Mouse (Mus musculus): ENCODE measurements at regions not wholly inside any gene's neighbourhood (a gene's known extent, or its start where the extent isn't known, plus 50 kb on each side); places are given as distances from the start of the nearest gene placed in this dataset.

DNA sequence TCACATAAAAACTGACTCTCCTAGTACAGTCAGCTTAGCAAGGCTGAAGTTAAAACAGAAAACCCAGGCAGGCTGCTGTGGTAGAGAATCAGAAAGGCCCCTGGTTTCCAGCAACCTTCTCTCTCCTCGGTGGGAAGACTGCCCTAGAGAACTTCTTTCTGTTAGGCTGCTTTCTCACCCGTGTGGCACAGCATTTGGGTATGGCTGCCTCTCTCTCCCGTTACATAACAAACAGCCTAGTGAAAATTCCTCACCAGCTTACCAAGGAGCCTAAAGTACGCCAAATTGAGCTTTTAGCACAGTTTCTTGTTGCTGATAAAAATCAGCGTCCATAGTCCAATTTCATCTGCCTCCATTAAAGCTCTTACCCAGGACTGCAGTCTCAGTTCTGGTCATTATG is 92.8 kb upstream of the Mkln1 start:
- TF ChIP-seq GATA1 (IDR thresholded peaks at IDR 0.05; ENCODE audit: borderline replicate concordance, low read length) = no peak
- no peak for TF ChIP-seq FLI1 (IDR thresholded peaks at IDR 0.05; ENCODE audit: low read length)
- Histone ChIP-seq H3K36me3 (replicated peaks; ENCODE audit: low read length) (no peaks in the 10 kb centered on the region), H3K4me3 (replicated peaks) (no peak overlapping the region), H3K4me1 (peaks cover 5% of the 10 kb centered on the region), H3K9me3 (no peaks in the 10 kb centered on the region), H3K27me3 (replicated peaks) (peaks cover 2% of the 10 kb centered on the region)

DNA sequence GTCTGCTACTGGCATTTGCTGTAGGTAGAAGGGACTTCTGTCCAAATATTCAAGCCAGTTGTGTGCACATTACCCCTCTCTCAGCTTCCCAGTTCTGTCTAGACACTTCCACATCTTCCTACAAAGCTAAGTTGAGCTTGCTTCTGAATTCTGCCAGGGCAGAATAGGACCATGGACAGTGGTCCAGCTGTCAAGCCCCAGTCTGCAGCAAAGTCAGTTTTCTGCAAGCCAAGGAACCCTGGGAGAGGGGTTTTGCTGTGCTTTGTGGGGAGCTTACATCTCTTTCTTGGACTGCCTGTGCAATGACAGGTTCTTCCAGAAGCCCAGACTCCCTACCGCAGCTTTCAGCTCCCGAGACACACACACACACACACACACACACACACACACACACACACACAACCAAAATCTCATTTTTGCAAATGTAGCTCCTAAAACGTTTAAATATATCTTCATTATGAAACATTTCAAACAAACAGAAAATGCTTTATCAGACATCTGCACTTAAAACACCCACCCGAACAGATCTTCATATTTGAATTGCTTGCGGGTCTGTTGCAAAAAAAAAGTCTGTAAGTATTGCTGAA is 91.4 kb upstream of the Mkln1 start:
- TF ChIP-seq GATA1 (IDR thresholded peaks at IDR 0.05; ENCODE audit: borderline replicate concordance, low read length) (no peak), FLI1 (IDR thresholded peaks at IDR 0.05; ENCODE audit: low read length) (no peak)

DNA sequence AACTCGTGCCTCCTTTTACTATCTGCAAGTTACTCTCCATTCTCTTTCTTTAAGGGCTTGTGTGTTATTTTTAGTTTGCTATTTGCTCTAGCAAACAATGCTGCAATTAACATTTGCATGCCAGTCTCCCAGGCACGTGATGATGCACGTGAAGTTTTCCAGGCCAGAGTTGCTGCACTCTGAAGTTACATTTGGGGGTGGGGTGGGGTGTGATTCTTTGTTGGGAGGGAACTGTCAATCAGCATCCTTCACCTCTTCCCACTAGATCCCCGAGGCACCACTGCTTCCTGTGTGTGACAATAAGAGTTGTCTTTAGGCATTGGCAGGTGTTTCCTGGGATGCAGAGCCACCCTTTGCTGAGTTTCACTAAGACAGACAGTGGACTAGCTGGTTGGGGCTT is 90.6 kb upstream of the Mkln1 start:
- no peak for TF ChIP-seq FLI1 (IDR thresholded peaks at IDR 0.05; ENCODE audit: low read length)
- TF ChIP-seq GATA1 (IDR thresholded peaks at IDR 0.05; ENCODE audit: borderline replicate concordance, low read length) = no peak

More for the DNA sequence above, 91.4 kb upstream of the Mkln1 start:
- Histone ChIP-seq H3K36me3 (replicated peaks; ENCODE audit: low read length) (no peaks in the 10 kb centered on the region), H3K4me3 (replicated peaks) (no peak overlapping the region), H3K27me3 (replicated peaks) (no peaks in the 10 kb centered on the region), H3K9me3 (no peaks in the 10 kb centered on the region), H3K4me1 (peaks cover 17% of the 10 kb centered on the region)

DNA sequence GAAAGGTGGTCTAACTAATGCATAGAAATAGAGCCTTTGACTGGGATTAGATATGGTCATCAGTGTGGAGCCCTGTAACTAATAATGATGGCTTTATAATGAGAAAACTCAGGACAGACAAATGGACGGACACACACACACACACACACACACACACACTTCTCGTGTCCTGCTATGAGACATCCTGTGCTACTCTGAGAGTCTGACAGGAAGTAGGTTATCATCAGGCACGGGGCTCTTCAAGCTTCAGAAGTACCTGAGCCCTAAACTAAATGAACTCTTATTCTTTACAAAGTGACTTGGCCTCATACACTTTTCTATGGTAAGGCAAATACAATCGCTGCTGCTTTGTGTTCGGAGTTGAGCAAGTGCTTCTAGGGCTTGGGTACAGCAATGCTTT is 87.9 kb upstream of the Mkln1 start:
- H3K4me3 ChIP-seq (replicated peaks) = no peak overlapping the region
- no peaks in the 10 kb centered on the region for H3K36me3 ChIP-seq (replicated peaks; ENCODE audit: low read length)
- H3K27me3 ChIP-seq (replicated peaks) = no peaks in the 10 kb centered on the region
- H3K9me3 ChIP-seq = no peaks in the 10 kb centered on the region
- no peak for TF ChIP-seq GATA1 (IDR thresholded peaks at IDR 0.05; ENCODE audit: borderline replicate concordance, low read length)
- no peak for TF ChIP-seq FLI1 (IDR thresholded peaks at IDR 0.05; ENCODE audit: low read length)
- peaks cover 39% of the 10 kb centered on the region for H3K4me1 ChIP-seq

More for the DNA sequence above, 90.6 kb upstream of the Mkln1 start:
- Histone ChIP-seq H3K27me3 (replicated peaks) (no peaks in the 10 kb centered on the region), H3K4me3 (replicated peaks) (no peak overlapping the region), H3K4me1 (peaks cover 17% of the 10 kb centered on the region), H3K36me3 (replicated peaks; ENCODE audit: low read length) (no peaks in the 10 kb centered on the region), H3K9me3 (no peaks in the 10 kb centered on the region)

DNA sequence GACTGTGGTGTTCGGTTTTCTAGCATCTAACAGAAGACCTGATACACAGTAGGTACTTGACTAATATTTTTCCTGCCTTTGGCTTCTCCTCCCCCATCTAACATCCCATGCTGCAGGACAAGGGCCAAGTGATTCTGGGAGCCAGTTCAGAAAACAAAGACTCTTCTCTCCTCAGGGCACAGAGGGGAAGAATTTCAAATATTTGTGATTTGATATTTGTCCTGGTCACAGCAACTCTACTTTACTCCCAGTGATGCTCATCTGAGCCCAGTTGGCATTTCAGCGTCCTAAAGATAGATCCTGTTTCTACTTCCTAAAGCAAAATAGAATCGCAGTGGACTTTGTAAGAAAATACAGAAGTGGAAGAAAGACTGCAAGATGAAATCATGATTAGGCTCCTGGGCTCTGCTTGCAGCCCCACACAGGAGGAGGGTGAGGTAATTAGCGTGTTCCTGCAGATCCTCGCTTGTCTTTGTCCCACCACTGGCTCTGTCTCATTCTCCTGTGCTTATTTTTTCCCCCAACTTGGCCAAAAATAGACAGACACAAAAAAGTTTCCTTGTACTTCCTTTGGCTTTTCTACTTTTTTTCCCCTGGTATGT is 84.6 kb upstream of the Mkln1 start:
- H3K27me3 ChIP-seq (replicated peaks) = no peaks in the 10 kb centered on the region
- no peaks in the 10 kb centered on the region for H3K36me3 ChIP-seq (replicated peaks; ENCODE audit: low read length)
- no peak overlapping the region for H3K4me3 ChIP-seq (replicated peaks)
- H3K9me3 ChIP-seq = no peaks in the 10 kb centered on the region
- H3K4me1 ChIP-seq = peaks cover 61% of the 10 kb centered on the region
- TF ChIP-seq FLI1 (IDR thresholded peaks at IDR 0.05; ENCODE audit: low read length) (no peak), GATA1 (IDR thresholded peaks at IDR 0.05; ENCODE audit: borderline replicate concordance, low read length) (no peak)

DNA sequence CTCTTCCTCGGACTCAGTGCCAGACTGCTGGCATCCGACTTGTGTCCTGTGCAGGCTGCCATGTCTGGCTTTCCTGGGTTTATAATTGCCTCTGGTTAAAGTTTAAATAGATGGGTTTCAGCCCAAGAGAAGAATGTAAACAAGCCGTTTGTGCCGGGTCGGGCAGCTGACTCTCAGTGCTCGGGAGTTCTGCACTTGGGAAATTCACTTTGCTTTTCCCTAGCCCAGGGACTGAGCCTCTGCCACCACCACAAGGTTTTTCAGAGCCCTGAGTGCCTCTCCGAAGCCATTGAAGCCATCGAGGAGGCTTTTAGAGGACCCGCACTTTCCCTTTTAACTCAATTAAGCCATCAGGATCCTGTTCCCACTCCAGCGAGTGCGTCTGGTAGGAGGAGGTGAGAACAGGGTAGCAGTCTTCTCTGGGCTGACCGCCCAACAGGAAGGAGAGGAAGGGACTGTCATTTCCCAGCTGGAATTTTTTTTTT is 80.8 kb upstream of the Mkln1 start:
- Histone ChIP-seq H3K4me3 (replicated peaks) (peak overlapping the region; percentile 73), H3K4me1 (peaks cover 70% of the 10 kb centered on the region), H3K27me3 (replicated peaks) (no peaks in the 10 kb centered on the region), H3K9me3 (no peaks in the 10 kb centered on the region), H3K36me3 (replicated peaks; ENCODE audit: low read length) (no peaks in the 10 kb centered on the region)
- no peak for TF ChIP-seq FLI1 (IDR thresholded peaks at IDR 0.05; ENCODE audit: low read length)
- TF ChIP-seq GATA1 (IDR thresholded peaks at IDR 0.05; ENCODE audit: borderline replicate concordance, low read length) = no peak

DNA sequence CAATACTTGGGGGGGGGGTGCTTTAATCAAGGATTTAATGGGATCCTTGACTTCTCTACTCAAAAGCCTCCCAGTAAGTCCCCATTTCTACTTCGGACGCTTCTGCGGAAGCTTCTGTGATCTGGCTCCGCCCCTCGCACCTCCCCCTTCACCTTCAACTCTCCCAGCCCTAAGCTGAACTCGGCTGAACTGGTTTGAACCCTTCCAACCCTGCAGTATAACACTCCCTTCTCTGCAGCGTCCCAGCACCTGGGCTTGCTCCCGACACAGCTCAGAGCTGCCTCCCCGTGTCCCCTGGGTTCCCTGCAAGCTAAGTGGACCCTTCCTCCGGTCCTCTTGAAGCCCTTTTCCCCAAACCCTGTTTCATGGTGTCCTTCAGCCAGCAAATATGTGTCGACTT is 80.0 kb upstream of the Mkln1 start:
- Histone ChIP-seq H3K36me3 (replicated peaks; ENCODE audit: low read length) (no peaks in the 10 kb centered on the region), H3K4me3 (replicated peaks) (peak overlapping the region; percentile 76), H3K27me3 (replicated peaks) (no peaks in the 10 kb centered on the region), H3K4me1 (peaks cover 70% of the 10 kb centered on the region), H3K9me3 (no peaks in the 10 kb centered on the region)
- TF ChIP-seq GATA1 (IDR thresholded peaks at IDR 0.05; ENCODE audit: borderline replicate concordance, low read length) (no peak), FLI1 (IDR thresholded peaks at IDR 0.05; ENCODE audit: low read length) (no peak)

DNA sequence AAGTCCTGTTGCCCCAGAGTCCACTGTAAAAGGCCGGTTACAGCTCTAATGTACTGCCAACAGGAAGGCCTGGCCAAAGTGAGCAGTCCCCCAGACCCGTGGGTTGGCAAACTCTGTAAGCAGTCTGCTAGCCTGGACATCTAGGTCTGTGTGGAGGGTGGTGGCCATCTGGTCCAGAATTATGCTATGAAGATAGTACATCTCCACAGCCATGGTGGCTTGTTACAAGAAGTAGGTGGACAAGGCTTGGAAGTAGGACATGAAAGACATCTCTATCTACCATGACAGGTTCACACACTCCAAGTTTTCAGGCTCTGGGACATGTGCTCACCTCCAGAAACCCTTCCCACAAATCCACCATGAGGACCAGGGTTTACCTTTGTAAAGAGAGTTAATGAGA is 79.1 kb upstream of the Mkln1 start:
- no peaks in the 10 kb centered on the region for H3K9me3 ChIP-seq
- H3K27me3 ChIP-seq (replicated peaks) = no peaks in the 10 kb centered on the region
- no peak for TF ChIP-seq FLI1 (IDR thresholded peaks at IDR 0.05; ENCODE audit: low read length)
- TF ChIP-seq GATA1 (IDR thresholded peaks at IDR 0.05; ENCODE audit: borderline replicate concordance, low read length) = no peak
- H3K4me1 ChIP-seq = peaks cover 68% of the 10 kb centered on the region
- H3K4me3 ChIP-seq (replicated peaks) = no peak overlapping the region
- H3K36me3 ChIP-seq (replicated peaks; ENCODE audit: low read length) = no peaks in the 10 kb centered on the region

DNA sequence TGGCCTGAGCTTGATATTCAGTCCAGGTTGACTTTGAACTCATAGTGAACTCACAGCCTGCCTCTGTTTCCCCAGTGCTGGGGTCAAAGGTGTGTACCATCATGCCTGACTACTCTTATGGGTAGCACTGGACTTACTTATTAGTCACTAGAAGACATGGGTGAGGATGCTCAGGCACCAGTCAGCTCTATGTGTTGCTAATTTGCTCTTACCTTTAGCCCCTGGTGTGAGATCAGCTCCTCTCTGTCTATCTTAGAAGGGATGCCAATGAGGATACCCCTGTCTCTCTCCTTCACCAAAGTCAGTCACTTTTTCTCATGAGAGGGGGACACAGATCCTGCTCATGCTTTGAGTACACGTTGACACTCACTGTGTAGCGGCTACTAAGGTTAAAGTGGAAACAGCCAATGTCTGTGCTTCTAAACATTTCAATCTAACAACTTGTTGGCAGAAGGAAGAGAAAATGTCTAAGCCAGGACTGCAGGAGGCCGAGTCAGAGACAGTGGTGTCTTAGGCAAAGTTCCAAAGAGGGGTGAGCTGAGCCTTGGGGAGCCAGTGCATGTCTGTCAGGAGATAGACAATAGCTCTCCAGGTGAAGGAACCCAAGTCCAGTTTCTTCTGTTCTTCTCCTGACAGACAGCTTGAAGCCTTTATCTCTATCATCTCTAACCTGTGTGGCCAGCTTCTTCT is 78.2 kb upstream of the Mkln1 start:
- H3K36me3 ChIP-seq (replicated peaks; ENCODE audit: low read length) = no peaks in the 10 kb centered on the region
- peaks cover 70% of the 10 kb centered on the region for H3K4me1 ChIP-seq
- no peaks in the 10 kb centered on the region for H3K9me3 ChIP-seq
- H3K27me3 ChIP-seq (replicated peaks) = peaks cover 2% of the 10 kb centered on the region
- TF ChIP-seq GATA1 (IDR thresholded peaks at IDR 0.05; ENCODE audit: borderline replicate concordance, low read length) (no peak), FLI1 (IDR thresholded peaks at IDR 0.05; ENCODE audit: low read length) (no peak)
- no peak overlapping the region for H3K4me3 ChIP-seq (replicated peaks)

Data from megakaryocyte, embryonic 14.5 days (primary cell).